Mouse (Mus musculus) heart, adult 2 months (tissue): ENCODE measurements around the gene D5Ertd579e. TPM values are rescaled to one million over a fixed set of nuclear protein-coding genes. Genes with fewer than 3 reads are reported as not detected.

ENCODE experiments used
- DNase-seq, 2 experiments: peaks; one replicate each; pipeline ENCODE4 v3.0.0; 2021
- H3K27ac ChIP-seq: fragments of 200-600 bp; 2 replicates; pipeline ENCODE4 v1.8.1; 2022
- H3K27me3 ChIP-seq: fragments of 200-500 bp; 2 replicates; pipeline ENCODE4 v1.6.1; 2012; ENCODE audit warnings: mild to moderate bottlenecking, low read length, inconsistent platforms, mixed read lengths; ENCODE audit not compliant: control insufficient read depth, insufficient read depth
- H3K36me3 ChIP-seq: fragments of 200-500 bp; 2 replicates; pipeline ENCODE4 v1.6.1; 2012; ENCODE audit warnings: low read length, inconsistent platforms; ENCODE audit not compliant: control insufficient read depth, insufficient read depth
- H3K4me1 ChIP-seq: fragments of 200-500 bp; 2 replicates; pipeline ENCODE4 v1.6.1; 2011; ENCODE audit warnings: low read length; ENCODE audit not compliant: control insufficient read depth, insufficient read depth
- H3K4me3 ChIP-seq: fragments of 200-600 bp; 2 replicates; pipeline ENCODE4 v1.8.1; 2022
- H3K79me2 ChIP-seq: fragments of 200-500 bp; replicated peaks from 2 replicates; pipeline ENCODE4 v1.6.1; 2012; ENCODE audit warnings: mild to moderate bottlenecking, inconsistent platforms, low read length, moderate library complexity, mixed read lengths; ENCODE audit not compliant: control insufficient read depth, insufficient read depth
- H3K9ac ChIP-seq: fragments of 200-500 bp; 2 replicates; pipeline ENCODE4 v1.6.1; 2012; ENCODE audit warnings: low read depth, mild to moderate bottlenecking, control low read depth, inconsistent platforms, low read length, mixed read lengths
- CTCF ChIP-seq: fragments of 200-600 bp; IDR thresholded peaks from 2 replicates; pipeline ENCODE4 v1.8.1; 2022; ENCODE audit warnings: antibody characterized with exemption, mild to moderate bottlenecking, moderate library complexity
- EP300 ChIP-seq: fragments of 200-500 bp; IDR thresholded peaks from 2 replicates; pipeline ENCODE4 v1.6.1; 2011; ENCODE audit warnings: low read depth, low read length, control low read depth; ENCODE audit not compliant: insufficient read depth
- POLR2A ChIP-seq: fragments of 200-500 bp; IDR thresholded peaks from 2 replicates; pipeline ENCODE4 v1.6.1; 2011; ENCODE audit warnings: mild to moderate bottlenecking, low read depth, low read length, control low read depth; ENCODE audit not compliant: insufficient read depth
- WGBS: fragments of 180-500 bp; shearing (Covaris S2); methylation state at CpG from one replicate; pipeline ENCODE4 v1.1.7; 2018; 5-methylcytosine and 5-hydroxymethylcytosine counted together
- intact Hi-C: fragments of 180-260 bp; cut with DNase I; formaldehyde crosslinking; loops from one replicate; pipeline ENCODE4 v1.15.1; 2025
- polyA plus RNA-seq: library from polyadenylated mRNA; depleted of rRNA; stranded (reverse); fragments of >200 nt; gene quantifications from 2 replicates; pipeline ENCODE4 v1.2.3, GENCODE M21; 2012; rRNA removed
- total RNA-seq, 2 experiments: library from RNA; stranded (reverse); gene quantifications; 2 replicates each; pipeline ENCODE4 v1.2.3; 2021

D5Ertd579e gene
- total and polyA plus RNA-seq, 3 experiments = 22.5 to 104 (median 81.8) TPM

GRCm38 (mm10) chr5:36552391-36552790, 143.4 kb downstream of the D5Ertd579e start:
- no peak overlapping the region for H3K27ac ChIP-seq
- DNase-seq = no peak
- H3K36me3 ChIP-seq = no peaks in the 10 kb centered on the region; the same call in 1 of the 2 replicates
- TF ChIP-seq POLR2A = no peak
- no peak for TF ChIP-seq CTCF
- TF ChIP-seq EP300 = no peak
- H3K4me1 ChIP-seq = peaks cover 9% of the 10 kb centered on the region
- H3K9ac ChIP-seq = no peak overlapping the region
- intact Hi-C loops = no loop called here
- H3K79me2 ChIP-seq = no peaks in the 10 kb centered on the region
- no peaks in the 10 kb centered on the region for H3K27me3 ChIP-seq
- H3K4me3 ChIP-seq = no peak overlapping the region
- 89% methylated on average over 4 of the region's 4 CpGs for WGBS

Other genes starting within 250 kb of the D5Ertd579e start
- gene Grpel1, start 231.0 kb downstream of the D5Ertd579e start, total RNA-seq = 10 to 100 TPM; 52.1 to 64.3 TPM
- 29.8 and 35.5 TPM in 2 replicates for gene Grpel1, start 231.0 kb downstream of the D5Ertd579e start, polyA plus RNA-seq
- gene Tada2b, start 211.7 kb downstream of the D5Ertd579e start, total RNA-seq = 10 to 100 TPM; 13.5 to 16.9 TPM
- gene Tada2b, start 211.7 kb downstream of the D5Ertd579e start, polyA plus RNA-seq = 8.5 and 11.5 TPM in 2 replicates
- under 1 TPM; 0.21 to 0.39 TPM for gene Ccdc96, start 211.4 kb downstream of the D5Ertd579e start, total RNA-seq
- gene Ccdc96, start 211.4 kb downstream of the D5Ertd579e start, polyA plus RNA-seq = 0.09 and 0.14 TPM in 2 replicates
- 10 to 100 TPM; 11.7 to 12.4 TPM for gene Tbc1d14, start 102.7 kb downstream of the D5Ertd579e start, total RNA-seq
- 13.0 and 20.4 TPM in 2 replicates for gene Tbc1d14, start 102.7 kb downstream of the D5Ertd579e start, polyA plus RNA-seq
- 10 to 100 TPM; 11.1 to 13.5 TPM for gene Bloc1s4, start 52.6 kb upstream of the D5Ertd579e start, total RNA-seq
- 8.8 and 9.7 TPM in 2 replicates for gene Bloc1s4, start 52.6 kb upstream of the D5Ertd579e start, polyA plus RNA-seq
- 100 to 1,000 TPM; 267 to 273 TPM for gene Mrfap1, start 100.7 kb upstream of the D5Ertd579e start, total RNA-seq
- 89.1 and 135 TPM in 2 replicates for gene Mrfap1, start 100.7 kb upstream of the D5Ertd579e start, polyA plus RNA-seq
- 10 to 100 TPM; 20.3 to 20.6 TPM for gene Man2b2, start 134.6 kb upstream of the D5Ertd579e start, total RNA-seq
- 24.1 and 32.1 TPM in 2 replicates for gene Man2b2, start 134.6 kb upstream of the D5Ertd579e start, polyA plus RNA-seq
- gene Ppp2r2c, start 172.5 kb upstream of the D5Ertd579e start, total RNA-seq = under 1 TPM; 0.78 to 0.96 TPM
- gene Ppp2r2c, start 172.5 kb upstream of the D5Ertd579e start, polyA plus RNA-seq = 0.06 and 0.12 TPM in 2 replicates